Mouse (Mus musculus) cerebellum, postnatal 25 days (tissue): ENCODE data around the gene Unk.

Source experiments
- DNase-seq, 2 experiments: peaks; one replicate each; pipeline ENCODE4 v3.0.0; 2021; ENCODE audit warnings: mixed read lengths in 2 of 2

Gene Unk

GRCm38 (mm10) chr11:116064187-116064867 is 34.2 kb downstream of the Unk start:
- peak; percentile 63 to 69 for DNase-seq

DNA sequence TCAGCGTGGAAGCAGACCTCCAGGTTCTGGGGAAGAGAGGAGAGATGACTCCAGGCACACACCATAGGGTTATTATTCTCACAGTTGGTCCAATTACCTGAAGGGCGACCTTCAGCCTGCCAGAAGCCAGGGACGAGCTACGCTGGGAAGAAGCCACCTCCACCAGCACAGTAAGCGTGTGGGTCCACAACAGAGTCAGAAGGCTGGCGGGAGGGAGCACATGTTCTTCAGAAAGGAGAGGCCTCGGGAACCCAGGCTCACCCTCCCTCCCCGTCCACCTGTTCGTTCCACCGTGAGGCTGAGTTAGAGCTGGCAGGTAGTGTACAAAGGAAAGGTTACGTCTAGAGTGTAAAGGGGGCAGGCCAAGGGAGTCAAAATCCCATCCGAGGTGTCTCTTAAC is 35.2 kb downstream of the Unk start:
- peak; percentile 62 to 63 for DNase-seq

- DNase-seq, result peak in 1 of 2 experiments; percentile 60
These were observed 41.4 kb downstream of the Unk start for GRCm38 (mm10) chr11:116071510-116071909.

GRCm38 (mm10) chr11:116072608-116073007 is 42.5 kb downstream of the Unk start:
- DNase-seq, result no peak

- no peak for DNase-seq
These were observed 44.4 kb downstream of the Unk start for GRCm38 (mm10) chr11:116074436-116074991.

- DNase-seq, result peak in 1 of 2 experiments; percentile 24
These were observed 45.6 kb downstream of the Unk start for GRCm38 (mm10) chr11:116075539-116076265.

- DNase-seq, result peak in 1 of 2 experiments; percentile 20
These were observed 46.1 kb downstream of the Unk start for GRCm38 (mm10) chr11:116076266-116076540.

- DNase-seq, result peak; percentile 15 to 30
These were observed 46.7 kb downstream of the Unk start for GRCm38 (mm10) chr11:116076836-116077235.

DNA sequence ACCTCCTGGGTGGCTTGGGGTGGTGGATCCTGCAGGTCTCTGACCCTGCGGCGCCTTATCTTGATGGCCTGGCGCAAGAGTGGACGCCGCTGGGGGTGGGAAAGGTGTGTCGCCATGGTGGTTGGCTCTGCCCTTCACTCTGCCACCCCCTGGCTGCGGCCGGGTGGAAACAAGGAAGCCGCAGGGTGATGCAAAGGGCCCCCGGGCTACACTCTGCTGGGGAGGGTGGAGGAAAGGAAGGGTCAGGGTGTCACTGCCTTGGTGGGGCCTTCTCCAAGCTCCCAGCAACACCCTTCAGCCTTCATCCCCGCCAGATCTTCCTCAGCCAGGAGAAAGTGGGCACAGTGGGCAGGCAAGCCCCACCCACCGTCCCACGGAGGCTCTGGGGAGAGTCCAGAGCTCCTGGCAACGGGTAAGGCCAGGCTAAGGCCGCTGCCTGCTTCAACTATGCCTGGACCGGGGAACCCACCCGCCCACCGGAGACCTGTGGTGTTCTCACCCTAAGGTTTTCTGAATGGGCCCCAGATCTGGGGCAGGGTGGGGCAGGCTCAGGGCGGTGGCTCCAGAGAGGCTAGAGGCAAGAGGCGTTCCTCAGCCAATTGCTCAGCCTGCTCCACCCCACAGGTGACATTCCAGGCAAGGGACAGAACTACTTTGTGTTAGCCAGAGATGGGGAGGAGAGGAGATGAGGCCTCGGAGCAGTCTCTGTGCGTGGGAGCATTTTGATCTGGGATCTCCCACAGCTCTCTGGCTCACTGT is 47.5 kb downstream of the Unk start, which contains the start of gene Unc13d:
Gene Unc13d (minus strand): TSS at position 516 of the 759 bp plus-strand sequence.
- DNase-seq, result peak; percentile 58 to 59

GRCm38 (mm10) chr11:116078221-116078620 is 48.1 kb downstream of the Unk start:
- peak; percentile 57 to 73 for DNase-seq

DNA sequence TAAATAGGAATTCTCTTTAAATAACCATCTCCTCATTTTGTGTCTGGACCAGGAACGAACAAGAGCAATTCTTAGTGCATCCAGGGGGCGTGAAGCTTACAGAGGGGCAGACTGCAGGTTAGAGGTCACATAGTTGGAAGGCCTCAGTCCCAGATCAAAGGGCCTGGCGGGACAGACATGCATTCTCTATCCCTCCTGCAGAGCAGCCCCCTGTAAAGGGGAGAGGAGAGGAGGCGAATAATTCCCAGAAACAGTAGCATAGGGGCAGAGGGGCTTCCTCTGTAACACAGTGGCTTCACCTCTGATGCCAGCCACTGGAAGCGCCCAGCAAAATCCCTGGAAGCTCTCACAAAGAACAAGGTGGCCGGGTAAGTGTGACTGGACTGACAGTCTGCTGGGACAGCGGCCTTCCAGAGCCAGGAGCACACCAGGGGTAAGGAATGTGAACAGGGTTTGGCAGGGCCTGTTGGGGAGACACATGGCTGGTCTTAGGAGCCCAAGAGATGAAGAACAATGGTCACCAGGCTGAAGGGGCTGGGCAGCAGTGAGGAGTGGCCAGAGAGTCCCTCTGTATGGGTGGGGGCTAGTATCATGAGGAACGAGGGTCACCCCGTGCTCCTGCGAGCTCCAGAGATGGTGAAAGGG is 48.7 kb downstream of the Unk start:
- peak; percentile 52 to 57 for DNase-seq

- peak; percentile 74 to 82 for DNase-seq
These were observed 49.4 kb downstream of the Unk start for GRCm38 (mm10) chr11:116079511-116079910.

- DNase-seq, result peak; percentile 71 to 88
These were observed 51.0 kb downstream of the Unk start for GRCm38 (mm10) chr11:116081081-116081480.

GRCm38 (mm10) chr11:116083096-116083672 is 53.1 kb downstream of the Unk start:
- DNase-seq, result peak; percentile 61 to 66

DNA sequence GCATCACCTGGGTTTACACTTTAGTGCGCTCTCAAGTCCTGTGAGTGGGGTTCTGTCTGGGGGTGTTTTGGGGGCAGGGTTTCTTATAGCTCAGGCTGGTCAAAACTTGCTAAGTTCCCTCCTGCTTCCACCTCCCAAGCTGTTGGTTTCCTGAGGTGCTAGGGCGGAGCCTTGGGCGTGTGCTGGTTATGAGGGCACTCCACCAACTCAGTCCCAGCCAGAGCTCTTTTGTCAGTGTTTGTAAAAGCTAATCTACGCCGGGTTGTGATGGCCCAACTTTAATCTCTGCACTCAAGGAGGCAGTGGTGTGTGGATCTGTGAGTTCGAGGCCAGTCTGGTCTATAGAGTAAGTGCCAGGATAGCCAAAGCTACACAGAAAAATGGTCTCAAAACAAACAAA is 54.0 kb downstream of the Unk start:
- DNase-seq, result peak in 1 of 2 experiments; percentile 14

GRCm38 (mm10) chr11:116086258-116087193 is 56.4 kb downstream of the Unk start, which contains the start of gene Wbp2:
TSS of gene Wbp2 (minus strand) at chr11:116086995.
- DNase-seq, result peak; percentile 95

- peak; percentile 94 to 95 for DNase-seq
These were observed 57.3 kb downstream of the Unk start for GRCm38 (mm10) chr11:116087194-116088130.

DNA sequence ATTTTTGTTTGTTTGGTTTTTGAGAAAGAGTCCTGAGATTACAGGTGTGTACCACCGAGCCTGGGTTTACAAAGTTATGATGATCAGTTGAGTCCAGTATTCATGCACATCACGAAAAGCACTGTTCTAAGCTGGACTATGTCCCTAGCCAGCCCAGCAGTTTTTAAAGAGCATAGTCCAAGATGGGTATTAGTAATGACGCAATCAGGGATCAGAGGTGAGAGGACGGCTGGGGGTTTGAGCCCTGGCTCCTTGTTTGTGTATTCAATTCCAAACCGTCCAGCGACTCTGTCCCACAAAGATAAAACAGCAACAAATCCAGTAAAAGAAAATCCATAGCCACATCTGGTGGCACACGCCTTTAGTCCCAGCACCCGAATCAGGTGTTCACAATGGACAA is 58.1 kb downstream of the Unk start:
- DNase-seq, result no peak

DNA sequence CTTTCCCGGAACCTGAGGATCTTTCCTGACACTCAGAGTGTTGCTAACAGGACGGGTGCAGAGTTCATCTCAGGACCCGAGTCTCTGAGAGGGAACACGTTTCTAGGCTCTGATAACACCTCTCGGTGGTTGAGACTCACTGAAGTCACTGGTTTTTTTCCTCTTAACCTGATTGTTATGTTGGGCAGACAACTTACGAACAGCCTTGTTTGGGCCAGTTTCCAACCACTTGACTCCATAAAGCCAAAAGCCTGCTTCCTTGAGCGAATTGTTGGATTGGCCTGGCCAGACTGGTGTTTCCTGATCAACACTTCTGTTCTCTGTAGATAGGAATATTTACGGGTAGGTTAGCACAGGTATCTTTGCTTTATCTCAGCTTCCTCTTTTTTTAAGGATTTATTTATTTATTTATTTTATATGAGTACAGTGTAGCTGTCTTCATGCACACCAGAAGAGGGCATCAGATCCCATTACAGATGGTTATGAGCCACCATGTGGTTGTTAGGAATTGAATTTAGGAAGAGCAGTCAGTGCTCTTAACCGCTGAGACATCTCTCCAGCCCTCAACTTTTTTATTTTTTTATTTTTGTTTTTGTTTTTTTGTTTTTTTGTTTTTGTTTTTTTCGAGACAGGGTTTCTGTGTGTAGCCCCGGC is 58.7 kb downstream of the Unk start:
- DNase-seq, result no peak
